In the genomic region with DNA sequence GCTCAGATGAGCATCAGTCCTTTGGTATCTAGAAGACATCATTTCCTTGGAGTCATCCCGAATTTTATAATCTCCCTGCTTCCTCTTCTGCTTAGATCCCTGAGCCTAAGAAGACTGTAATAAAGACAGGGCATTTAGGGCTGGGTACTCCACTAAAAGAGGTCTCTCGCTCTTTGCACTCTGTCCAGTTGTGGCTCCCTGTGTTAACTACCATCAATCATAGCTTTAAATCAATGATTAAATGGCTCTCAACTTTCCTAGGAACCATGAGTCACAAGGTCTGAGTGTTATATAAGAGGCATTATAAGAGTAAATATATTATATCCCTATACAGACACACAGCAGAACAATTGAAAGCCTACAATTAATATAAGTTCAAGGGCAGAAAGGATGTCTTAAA, we compare ENCODE assay signal across 23 mouse cellular contexts.
"Had no signal": no experiment of that assay in that cellular context is flagged by ENCODE, and none has a peak within 500 bp of the region (broad histone marks: within the 10 kb centered on the region; RNA-seq: fewer than 3 reads in every experiment).

No protein-coding gene starts in this region.

- H3K27me3 ChIP-seq: forebrain, embryonic 15.5 days; heart, embryonic 13.5 days; heart, embryonic 15.5 days; hindbrain, embryonic 13.5 days; hindbrain, embryonic 15.5 days; kidney, embryonic 15.5 days; limb, embryonic 13.5 days; limb, embryonic 15.5 days; liver, embryonic 13.5 days; liver, embryonic 15.5 days had no signal

- H3K27ac ChIP-seq: forebrain, embryonic 15.5 days; heart, adult 2 months; heart, embryonic 13.5 days; heart, embryonic 15.5 days; hindbrain, embryonic 13.5 days; hindbrain, embryonic 15.5 days; hindbrain, postnatal 0 days; kidney, embryonic 15.5 days; limb, embryonic 13.5 days; limb, embryonic 15.5 days; liver, embryonic 13.5 days; liver, embryonic 15.5 days had no signal

- ATAC-seq: forebrain, embryonic 15.5 days; forebrain, postnatal 0 days; hindbrain, postnatal 0 days had no signal

- H3K4me2 ChIP-seq: forebrain, embryonic 15.5 days; heart, embryonic 11.5 days; heart, embryonic 13.5 days; heart, embryonic 15.5 days; hindbrain, embryonic 13.5 days; hindbrain, embryonic 15.5 days; kidney, embryonic 15.5 days; limb, embryonic 13.5 days; limb, embryonic 15.5 days; liver, embryonic 13.5 days; liver, embryonic 15.5 days had no signal

- H3K4me3 ChIP-seq: forebrain, embryonic 15.5 days; heart, adult 2 months; heart, embryonic 13.5 days; heart, embryonic 15.5 days; hindbrain, embryonic 13.5 days; hindbrain, embryonic 15.5 days; kidney, embryonic 15.5 days; limb, embryonic 13.5 days; limb, embryonic 15.5 days; liver, embryonic 13.5 days; liver, embryonic 15.5 days had no signal

- H3K9ac ChIP-seq: forebrain, embryonic 15.5 days; forebrain, postnatal 0 days; heart, embryonic 13.5 days; heart, embryonic 15.5 days; hindbrain, embryonic 13.5 days; hindbrain, embryonic 15.5 days; kidney, embryonic 15.5 days; limb, embryonic 13.5 days; limb, embryonic 15.5 days; liver, embryonic 13.5 days; liver, embryonic 15.5 days had no signal

- H3K4me1 ChIP-seq: forebrain, embryonic 15.5 days; heart, embryonic 15.5 days; hindbrain, embryonic 13.5 days; hindbrain, embryonic 15.5 days; kidney, embryonic 15.5 days; limb, embryonic 15.5 days had no signal

- H3K9me3 ChIP-seq: forebrain, embryonic 15.5 days; heart, embryonic 15.5 days; hindbrain, embryonic 13.5 days; hindbrain, embryonic 15.5 days; kidney, embryonic 15.5 days; limb, embryonic 13.5 days; limb, embryonic 15.5 days; liver, embryonic 13.5 days; liver, embryonic 15.5 days had no signal

- H3K36me3 ChIP-seq: forebrain, embryonic 15.5 days; heart, embryonic 13.5 days; heart, embryonic 15.5 days; hindbrain, embryonic 13.5 days; hindbrain, embryonic 15.5 days; kidney, embryonic 15.5 days; limb, embryonic 13.5 days; limb, embryonic 15.5 days; liver, embryonic 13.5 days; liver, embryonic 15.5 days had no signal

- DNase-seq: forebrain, postnatal 0 days; gastrocnemius, postnatal 14 days; gastrocnemius, postnatal 36 days; heart, adult 2 months; heart, postnatal 14 days; heart, postnatal 36 days; kidney, postnatal 10 days; kidney, postnatal 36 days; layer of hippocampus, adult 9-11 months; layer of hippocampus, postnatal 36 days; left cerebral cortex, postnatal 4 days; liver, embryonic 13.5 days had no signal
